Mouse (Mus musculus) brain, embryonic 14.5 days (tissue): Measurements from ENCODE around the gene Rarg.

Experiments
- CTCF ChIP-seq: fragments of 200-500 bp; IDR thresholded peaks from 2 replicates; pipeline ENCODE4 v1.5.1; 2012; ENCODE audit warnings: inconsistent platforms, mild to moderate bottlenecking, moderate library complexity, borderline replicate concordance; ENCODE audit not compliant: insufficient read depth, insufficient read length; ENCODE audit errors: extremely low read depth
- POLR2A ChIP-seq: fragments of 200-500 bp; IDR thresholded peaks from 2 replicates; pipeline ENCODE4 v1.6.1; 2012; ENCODE audit warnings: mild to moderate bottlenecking, inconsistent platforms, borderline replicate concordance; ENCODE audit not compliant: poor library complexity, insufficient read depth, insufficient read length, severe bottlenecking; ENCODE audit errors: extremely low read depth

GRCm38 (mm10) chr15:102245461-102245881 lies 11.8 kb downstream of the Rarg start:
- no peak for TF ChIP-seq CTCF
- TF ChIP-seq POLR2A: no peak
